Mouse (Mus musculus) layer of hippocampus, postnatal 25 days (tissue): Measurements from ENCODE around the gene Pias1. TPM values are rescaled to one million over a fixed set of nuclear protein-coding genes. Genes with fewer than 3 reads are reported as not detected.
"Not testable (repeated sequence)": the region's sequence is repeated elsewhere in the genome, so short reads cannot be mapped to it uniquely, and the experiment has no call there.

Source experiments
- DNase-seq, 2 experiments: peaks; one replicate each; pipeline ENCODE4 v3.0.0; 2022; ENCODE audit warnings: mixed read lengths in 2 of 2, low spot score in 1 of 2; ENCODE audit errors: extremely low spot score in 1 of 2
- total RNA-seq, 2 experiments: library from RNA; stranded (reverse); gene quantifications; 2 replicates each; pipeline ENCODE4 v1.2.3; 2021

Gene Pias1
- total RNA-seq, 2 experiments from 2014 or later = 57.8 to 63.8 TPM

DNA sequence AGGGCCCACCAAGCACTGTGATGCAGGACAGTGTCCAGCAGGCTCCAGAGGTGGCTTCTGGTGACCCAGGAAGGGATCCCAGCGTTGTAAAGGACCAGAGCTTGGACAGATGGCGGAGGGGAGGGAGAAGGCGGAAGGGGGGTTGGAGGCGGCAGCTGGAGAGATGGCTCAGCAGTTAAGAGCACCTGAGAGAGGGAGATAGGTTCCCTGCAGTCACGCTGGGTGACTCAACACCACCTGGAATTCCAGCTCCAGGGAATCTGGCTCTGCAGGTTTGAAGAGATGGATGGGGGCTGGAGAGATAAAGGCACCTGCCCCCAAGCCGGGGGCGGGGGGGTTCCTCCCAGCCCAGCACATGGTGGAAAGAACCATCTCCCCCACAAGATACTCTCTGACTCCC lies 127.6 kb downstream of the Pias1 start:
- not testable (repeated sequence) for DNase-seq

DNA sequence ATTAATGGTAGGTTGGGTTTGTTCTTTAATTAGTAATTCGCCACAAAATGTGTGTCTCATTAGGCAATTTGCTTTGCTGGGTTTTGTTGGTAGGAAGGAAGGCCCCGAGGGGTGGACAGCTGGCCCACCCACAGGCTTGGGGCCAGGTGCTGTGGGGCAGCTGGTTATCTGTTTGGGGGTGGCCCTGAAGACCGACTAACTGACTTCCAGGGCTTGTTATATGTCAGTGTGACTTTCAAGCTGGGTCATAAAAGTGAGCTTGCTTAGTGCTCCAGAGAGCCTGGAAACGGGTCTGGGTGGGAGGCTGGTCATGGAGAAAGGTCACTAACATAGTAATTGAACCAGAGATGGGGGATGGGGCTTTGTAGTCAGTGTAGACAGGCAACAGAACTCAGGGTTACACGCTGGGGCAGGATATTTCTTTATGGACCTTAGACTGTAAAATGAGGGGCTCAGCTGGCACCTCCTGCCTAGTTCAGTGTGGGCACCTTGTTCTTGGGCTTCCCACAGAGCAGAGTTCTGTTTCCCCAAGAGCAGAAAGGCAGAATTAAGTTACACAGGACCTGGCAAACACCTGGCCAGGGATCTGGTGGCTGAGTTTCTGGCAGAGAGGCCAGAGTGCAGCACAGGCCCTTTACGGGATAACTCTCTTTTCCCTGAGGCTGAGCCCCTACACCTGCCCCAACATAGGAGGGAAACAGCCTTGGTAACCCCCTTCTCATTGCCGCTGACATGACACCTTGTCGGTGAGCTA lies 129.3 kb downstream of the Pias1 start:
- DNase-seq = no peak

DNA sequence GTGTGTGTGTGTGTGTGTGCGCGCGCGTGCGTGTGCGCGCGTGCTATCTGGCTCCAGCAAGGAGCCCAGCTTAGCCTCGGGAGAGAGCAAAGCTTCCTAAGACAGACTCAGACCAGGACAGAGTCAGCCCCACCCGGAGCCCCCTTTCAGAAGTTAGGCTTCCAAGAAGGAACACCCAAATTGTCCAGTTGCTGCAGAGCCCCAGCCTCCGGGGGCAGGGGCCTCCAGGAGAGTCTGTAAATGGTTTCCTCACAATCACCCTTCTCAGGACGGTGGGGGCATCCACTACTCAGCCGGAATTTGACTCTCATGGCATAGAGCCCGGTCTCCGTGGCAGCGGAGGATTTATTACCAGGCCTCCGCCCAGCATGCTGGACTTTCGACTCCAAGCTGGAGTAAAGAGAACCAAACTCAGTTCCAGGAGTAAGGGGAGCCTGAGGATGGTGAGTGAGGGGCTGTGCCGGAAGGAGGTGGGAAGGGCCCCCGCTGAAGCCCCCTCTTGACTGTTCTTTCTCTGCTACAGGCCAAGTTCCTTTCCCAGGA lies 129.9 kb downstream of the Pias1 start, which contains the start of gene Calml4:
Gene Calml4, plus strand, starts transcription at position 362 of the 543 bp plus-strand sequence.
- no peak for DNase-seq

DNA sequence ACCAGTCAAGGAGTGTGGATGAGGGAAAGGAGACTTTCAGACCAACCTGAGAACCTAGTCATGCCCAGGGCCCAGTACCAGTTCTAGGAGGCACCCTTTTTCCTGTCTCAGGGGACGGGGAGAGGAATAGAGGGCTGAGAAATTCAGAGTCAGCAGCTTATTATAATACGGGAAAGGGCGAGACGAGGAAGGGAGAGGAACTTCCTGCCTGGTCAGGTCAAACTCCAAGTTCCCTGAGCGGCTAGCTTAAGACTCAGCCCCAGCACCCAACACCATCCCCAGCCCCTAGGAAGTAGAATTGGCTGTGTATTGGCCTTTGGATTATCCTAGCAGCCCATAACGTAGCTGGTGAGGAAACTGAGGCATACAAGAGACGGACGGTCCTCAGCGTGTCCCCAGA lies 130.5 kb downstream of the Pias1 start:
- DNase-seq = no peak

DNA sequence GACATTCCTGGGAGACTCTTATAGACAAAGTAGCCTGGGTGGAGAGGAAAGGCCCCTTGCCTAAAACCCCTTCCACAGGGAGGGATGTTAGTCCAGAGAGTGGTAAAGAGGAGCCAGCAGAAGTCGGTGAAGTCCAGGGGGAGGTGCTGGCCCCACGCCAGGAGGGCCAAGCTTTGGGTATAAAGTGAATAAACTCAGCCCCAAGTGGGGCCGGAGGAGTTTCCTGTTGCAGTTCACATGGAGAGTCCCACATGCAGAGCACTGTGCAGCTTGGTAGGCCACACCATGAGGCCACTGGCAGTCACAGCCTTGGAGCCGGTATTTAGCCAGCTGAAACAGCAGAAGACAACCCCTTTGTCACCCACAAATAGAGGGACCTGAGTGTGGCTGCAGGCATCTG lies 133.2 kb downstream of the Pias1 start:
- no peak for DNase-seq

DNA sequence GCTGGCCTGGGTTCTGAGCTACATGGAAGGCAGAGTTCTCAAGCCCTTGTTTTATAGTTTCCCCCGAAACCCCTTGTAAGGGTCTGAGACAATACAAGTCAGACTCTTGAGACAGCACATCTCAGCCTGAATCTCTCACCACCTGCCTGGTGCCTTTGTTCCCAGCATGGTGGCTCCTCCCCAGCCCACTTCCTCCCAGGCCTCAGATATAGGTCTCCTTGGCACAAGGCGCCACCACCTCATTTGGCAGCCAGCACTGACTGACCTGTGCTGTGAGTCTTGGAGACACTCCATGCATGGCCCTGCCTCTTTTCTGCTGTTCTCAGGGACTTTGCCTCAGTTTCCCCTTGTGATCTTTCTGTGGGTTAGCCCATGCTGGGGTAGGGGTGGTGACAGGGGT lies 136.2 kb downstream of the Pias1 start:
- DNase-seq = no peak

DNA sequence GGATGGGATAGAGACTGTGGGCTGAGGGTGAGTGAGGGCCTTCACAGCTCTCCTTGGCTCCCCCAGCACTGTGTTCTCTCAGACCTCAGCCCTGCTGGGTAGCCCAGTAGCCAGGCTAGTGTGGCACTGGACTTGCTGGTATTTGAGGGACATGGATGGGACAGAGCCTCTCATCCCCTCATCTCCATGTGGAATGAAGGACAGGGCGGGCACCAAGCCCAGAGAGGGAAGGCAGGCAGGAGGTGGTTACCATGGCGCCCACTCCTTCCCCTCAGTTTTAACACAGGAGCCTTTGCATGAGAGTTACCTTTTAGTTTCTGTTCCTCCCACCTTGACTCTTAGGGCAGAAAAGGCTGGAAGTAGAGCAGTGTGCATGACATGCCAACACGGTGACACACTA lies 139.1 kb downstream of the Pias1 start:
- DNase-seq = no peak

DNA sequence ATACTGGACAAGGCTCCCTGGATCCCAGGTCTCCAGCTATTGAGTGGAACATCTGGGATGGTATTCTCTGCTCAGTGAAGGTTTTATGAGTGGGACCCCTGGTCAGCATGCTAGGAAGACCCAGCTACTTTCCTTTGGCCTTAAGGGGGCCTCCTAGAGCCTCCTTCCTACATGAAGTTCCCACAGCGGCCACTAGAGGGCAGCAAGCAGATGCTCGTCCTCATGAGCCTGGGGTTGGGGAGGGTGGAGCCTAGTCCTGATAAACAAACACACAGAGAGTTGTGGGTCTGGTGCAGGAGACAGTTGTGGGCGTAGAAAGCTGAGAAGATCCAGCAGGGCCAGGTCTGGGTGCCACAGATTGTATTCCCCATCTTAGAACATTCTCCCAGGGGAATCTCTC lies 140.0 kb downstream of the Pias1 start:
- DNase-seq = peak; percentile 87 to 99

DNA sequence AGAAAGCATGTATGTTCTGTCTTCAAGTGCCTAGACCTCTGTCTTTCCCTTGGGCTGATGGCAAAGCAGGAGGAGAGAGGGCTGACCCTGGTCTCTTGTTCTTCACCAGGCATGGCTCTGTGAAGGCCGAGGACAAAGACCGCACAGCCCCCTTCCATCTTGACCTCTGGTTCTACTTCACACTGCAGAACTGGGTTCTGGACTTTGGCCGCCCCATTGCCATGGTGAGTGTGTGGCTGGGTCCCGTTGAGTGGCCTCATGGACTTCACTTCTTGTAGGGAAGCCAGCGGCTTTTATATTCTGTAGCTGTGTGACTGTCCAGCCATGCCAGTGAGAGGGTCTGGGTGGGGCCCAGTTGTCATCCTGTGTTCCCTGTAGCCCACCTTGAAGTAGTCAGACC lies 143.3 kb downstream of the Pias1 start:
- DNase-seq = no peak

DNA sequence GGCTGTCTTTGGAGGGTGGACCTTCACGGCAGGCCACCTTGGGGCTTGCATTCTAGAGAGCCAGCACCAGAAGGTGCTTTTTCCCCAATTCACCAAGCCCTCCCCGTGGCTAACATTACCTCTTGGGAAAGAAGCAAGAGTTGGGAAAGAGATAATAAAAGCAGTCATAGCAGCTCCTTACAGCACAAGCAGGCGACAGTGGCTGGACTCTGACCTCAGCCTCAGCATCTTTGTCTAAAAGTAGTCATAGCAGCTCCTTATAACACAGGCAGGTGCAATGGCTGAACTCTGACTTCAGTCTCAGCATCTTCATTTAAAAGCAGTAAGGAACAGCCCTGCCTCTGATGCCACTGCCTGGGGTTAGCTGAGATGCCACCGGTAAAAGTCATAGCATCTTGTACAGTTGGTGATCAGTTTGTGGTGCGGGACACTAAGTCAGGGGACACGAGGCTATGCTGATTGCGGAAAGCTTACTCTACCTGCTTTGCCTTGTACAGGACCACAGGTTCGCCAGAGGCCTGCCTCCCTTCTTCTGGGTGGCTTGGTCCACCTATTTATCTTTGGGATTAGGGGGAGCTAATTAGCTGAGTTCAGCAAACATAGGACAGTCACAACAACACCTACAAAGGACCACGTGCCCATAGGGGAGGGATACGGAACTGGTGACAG lies 144.2 kb downstream of the Pias1 start:
- no peak for DNase-seq

DNA sequence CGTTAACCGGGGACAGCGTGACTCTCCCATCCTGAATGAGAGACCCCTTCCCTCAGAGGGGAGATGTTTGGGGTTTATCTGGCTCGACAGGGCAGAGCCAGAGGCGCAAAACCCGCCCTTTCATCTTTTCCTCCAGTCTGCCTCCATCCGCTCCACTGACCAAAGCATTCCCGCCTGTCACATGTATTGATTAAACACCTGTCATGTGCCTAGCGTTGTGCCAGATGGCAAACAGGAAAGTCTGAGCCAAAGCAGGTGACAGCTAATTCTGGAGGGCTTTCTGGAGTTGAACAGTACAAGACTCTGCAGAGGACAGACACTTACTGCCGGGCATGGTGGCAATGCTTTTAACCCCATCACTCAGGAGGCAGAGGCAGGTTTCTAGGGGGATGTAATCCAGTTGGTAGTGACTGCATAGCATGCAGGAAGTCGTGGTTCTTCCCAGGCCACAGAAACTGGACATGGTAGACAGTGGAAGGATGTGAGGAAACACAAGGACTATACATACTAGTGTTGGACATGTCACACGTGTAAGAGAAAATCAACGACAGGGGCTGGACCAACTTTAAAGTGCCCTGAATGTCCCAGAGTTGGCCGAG lies 148.5 kb downstream of the Pias1 start:
- DNase-seq = peak in 1 of 2 experiments; percentile 15

DNA sequence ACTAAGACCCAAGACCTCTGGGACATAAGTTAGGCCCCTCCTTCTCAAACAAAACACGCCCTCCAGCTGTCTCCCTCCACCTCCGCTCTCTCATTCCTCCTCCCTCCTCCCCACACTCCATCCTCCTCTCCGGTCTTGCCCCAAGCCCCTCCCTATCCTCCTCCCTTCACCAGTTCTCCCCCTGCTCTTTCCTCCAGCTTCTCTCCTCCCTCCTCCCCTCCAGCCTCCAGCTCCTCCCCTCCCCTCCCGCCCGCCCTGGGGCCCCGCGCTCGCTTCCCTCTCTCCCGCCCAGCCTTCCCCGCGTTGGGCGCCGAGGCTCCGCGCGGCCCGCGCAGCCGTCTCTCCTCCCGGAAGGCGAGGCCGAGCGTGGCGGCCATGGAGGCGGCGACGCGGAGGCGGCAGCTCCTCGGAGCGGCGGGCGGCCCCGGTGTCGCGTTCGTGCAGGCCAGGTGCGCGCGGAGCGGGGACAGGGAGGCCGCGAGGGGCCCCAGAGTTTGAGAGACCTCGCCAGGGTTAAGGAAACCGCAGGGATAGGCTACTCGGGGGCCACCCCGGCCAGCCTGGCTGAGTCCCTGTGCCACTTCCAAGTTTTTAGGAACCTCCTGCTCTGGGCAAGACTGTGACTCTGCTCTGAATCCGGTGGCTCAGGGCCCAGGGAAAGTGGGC lies 149.1 kb downstream of the Pias1 start, which contains the start of gene Cln6:
Gene Cln6, plus strand, starts transcription at position 280 of the 666 bp plus-strand sequence.
- DNase-seq = peak; percentile 51 to 57

DNA sequence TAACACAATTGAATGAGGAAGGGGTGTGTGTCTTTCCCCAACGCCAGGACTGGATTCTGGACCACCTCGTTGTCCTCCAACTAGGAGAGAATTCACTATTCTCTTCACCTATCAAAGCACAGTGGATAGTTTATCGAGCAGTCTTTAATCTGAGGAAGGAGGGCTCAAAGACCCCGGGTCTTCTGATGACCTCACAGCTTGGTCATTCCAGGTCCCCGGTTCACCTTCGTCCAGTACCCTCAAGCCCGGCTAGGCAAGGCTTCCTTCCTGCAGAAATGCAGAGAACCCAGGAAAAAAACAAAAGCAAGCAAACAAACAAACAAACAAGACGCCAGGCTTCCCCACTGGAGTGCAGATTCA lies 149.6 kb downstream of the Pias1 start:
- no peak for DNase-seq

DNA sequence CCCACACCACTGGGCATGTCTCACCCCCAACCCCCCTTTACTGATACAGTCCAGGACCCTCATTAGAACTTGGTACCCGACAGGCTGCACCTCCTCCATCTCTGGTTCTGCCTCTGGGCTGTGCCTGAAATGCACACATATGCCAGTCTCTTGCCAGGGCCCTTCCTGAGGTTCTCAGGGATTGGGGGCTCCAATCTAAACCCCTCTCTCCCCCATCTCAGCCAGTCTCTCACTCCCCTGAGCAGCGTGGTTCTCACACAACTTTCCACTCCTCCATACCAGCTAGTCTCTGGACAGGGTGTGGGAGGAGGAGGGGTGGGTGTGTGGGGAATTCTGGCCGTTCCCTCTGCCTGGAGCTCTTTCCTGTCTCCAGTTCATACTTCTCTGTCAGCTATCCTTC lies 150.1 kb downstream of the Pias1 start:
- DNase-seq = no peak

DNA sequence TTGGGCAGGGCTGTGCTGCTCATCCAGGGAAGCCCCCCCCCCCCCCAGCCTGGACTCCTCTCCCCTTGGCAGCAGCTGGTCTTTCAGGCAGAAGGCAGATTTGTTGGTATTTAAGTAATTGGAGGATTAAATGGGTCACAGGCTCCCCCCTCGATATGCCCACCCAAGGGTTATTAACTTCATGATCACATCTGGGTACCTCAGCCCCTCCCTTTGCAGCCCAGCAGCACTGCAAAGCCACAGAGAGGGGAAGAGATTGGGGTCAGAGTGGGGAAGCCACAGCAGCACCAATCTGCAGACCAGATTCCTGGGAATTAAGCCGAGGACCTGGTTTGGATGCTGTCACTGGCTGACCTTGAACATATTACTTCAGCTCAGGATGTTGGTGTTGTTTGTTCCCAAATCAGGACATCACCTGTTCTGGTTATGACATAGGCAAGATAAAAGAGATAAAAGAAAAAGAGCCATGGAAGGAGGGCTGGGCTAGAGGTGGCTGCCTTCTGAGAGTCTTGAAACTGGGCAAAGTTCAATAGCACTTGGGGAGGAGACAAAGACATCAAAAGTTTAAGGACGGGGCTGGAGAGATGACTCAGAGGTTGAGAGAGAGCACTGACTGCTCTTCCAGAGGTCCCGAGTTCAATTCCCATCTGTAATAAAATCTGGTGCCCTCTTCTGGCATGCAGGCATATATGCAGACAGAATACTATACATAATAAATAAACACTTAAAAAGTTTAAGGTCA lies 151.8 kb downstream of the Pias1 start:
- no peak for DNase-seq

DNA sequence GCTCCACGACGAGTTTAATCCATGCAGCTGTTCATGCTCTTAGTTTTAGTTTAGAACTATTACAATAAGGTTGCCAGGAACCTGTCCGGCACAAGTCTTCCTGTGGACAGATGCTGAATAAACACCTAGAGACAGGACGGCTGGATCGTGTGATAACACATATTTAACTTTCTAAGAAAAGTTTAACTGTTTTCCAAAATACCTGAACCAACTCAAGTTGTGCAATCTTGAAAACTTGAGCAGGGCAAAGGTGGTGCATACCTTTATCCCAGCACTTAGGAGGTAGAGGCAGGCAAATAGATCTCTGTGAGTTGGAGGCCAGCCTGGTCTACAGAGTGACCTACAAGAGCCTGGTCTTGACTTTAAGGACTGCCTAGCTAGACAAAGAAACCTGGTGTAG lies 152.8 kb downstream of the Pias1 start:
- DNase-seq = no peak

DNA sequence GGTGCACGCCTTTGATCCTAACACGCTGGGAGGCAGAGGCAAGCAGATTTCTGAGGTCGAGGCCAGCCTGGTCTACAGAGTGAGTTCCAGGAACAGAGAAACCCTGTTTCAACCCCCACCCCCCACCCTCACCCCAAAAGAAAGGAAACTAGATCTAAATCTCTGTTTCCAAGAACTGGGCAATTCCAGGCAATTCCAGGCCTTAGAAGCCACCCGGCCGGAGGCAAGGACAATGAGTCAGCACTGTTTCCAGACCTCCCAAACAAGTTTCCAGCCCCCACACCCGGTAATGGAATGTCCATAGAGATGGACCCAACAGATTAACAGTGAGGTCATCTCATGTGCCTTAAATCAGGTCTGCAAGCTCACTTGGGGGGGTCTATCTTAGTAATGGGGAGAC lies 157.8 kb downstream of the Pias1 start:
- DNase-seq = no peak

DNA sequence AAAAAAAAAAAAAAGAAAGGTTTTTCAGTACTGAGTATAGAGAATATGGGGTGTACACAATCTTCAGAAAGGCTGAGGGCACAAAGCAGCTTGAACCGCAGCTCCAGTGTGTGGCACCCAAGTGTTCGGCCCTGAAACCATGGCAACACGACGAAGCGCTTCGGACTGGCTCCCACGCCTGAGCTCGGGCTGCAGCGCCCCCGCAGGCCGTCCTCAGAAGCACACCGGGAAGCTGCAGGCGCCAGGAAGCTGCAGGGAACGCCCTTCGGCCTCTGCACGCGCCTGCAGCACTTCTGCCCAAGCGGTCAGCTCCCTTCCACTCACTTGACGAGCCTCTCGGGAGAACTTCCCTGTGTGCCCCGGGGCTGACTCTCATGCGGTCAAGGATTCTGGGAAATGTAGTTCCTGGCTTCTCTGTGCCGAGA lies 159.1 kb downstream of the Pias1 start:
- peak; percentile 90 for DNase-seq
